Mouse (Mus musculus) forebrain, embryonic 10.5 days (tissue): ENCODE measurements at regions not wholly inside any gene's neighbourhood (a gene's known extent, or its start where the extent isn't known, plus 50 kb on each side); places are given as distances from the start of the nearest gene placed in this dataset.
"Not testable (repeated sequence)": the region's sequence is repeated elsewhere in the genome, so short reads cannot be mapped to it uniquely, and the experiment has no call there.

ENCODE experiments used
- DNase-seq: peaks from one replicate; pipeline ENCODE4 v3.0.0-alpha.2; 2017; ENCODE audit warnings: low spot score; ENCODE audit errors: extremely low spot score
- H3K27ac ChIP-seq: fragments of 300-500 bp; sonication (generic); 2 replicates; pipeline ENCODE4 v1.5.1; 2016; ENCODE audit warnings: mild to moderate bottlenecking
- H3K27me3 ChIP-seq: fragments of 300-500 bp; sonication (generic); 2 replicates; pipeline ENCODE4 v1.6.1; 2016; ENCODE audit warnings: mild to moderate bottlenecking; ENCODE audit not compliant: poor library complexity, severe bottlenecking
- H3K36me3 ChIP-seq: fragments of 300-500 bp; sonication (generic); replicated peaks from 2 replicates; pipeline ENCODE4 v1.6.1; 2016; ENCODE audit warnings: mild to moderate bottlenecking, moderate library complexity
- H3K4me1 ChIP-seq: fragments of 300-500 bp; sonication (generic); 2 replicates; pipeline ENCODE4 v1.6.1; 2016
- H3K4me3 ChIP-seq: fragments of 300-500 bp; sonication (generic); 2 replicates; pipeline ENCODE4 v1.5.1; 2016; ENCODE audit warnings: mild to moderate bottlenecking, moderate library complexity
- H3K9me3 ChIP-seq: fragments of 300-500 bp; sonication (generic); 2 replicates; pipeline ENCODE4 v1.6.1; 2016; ENCODE audit warnings: mild to moderate bottlenecking, moderate library complexity
- WGBS: fragments of 180-500 bp; shearing (Covaris S2); methylation state at CpG from one replicate; pipeline ENCODE4 v1.1.7; 2016; 5-methylcytosine and 5-hydroxymethylcytosine counted together

DNA sequence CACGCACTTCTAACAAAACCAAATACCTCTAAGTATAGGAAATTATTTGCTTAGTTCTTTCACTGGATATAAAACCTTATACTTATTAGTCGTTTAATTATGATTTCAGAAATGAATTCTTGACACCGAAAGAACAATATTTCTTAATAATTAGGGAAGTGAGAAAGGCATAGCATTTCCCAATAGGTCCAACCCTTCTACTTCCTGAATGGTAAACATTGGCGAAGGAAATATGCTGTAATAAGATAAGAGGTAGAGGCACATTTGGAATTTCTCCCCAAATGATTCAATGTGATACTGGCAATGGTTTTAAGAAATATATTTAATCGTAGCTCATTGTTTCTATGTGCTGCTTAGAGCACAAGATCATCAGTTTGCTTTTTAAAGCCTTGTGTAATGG lies 464.5 kb upstream of the Ptger4 start:
- 90% methylated on average over 5 of the region's 5 CpGs for WGBS
- no peak overlapping the region for H3K4me3 ChIP-seq

GRCm38 (mm10) chr15:5740658-5741057 lies 496.7 kb upstream of the Ptger4 start:
- Histone ChIP-seq H3K36me3 (no peaks in the 10 kb centered on the region), H3K9me3 (no peaks in the 10 kb centered on the region), H3K27me3 (no peaks in the 10 kb centered on the region), H3K27ac (no peak overlapping the region), H3K4me1 (no peaks in the 10 kb centered on the region), H3K4me3 (no peak overlapping the region)
- DNase-seq: no peak
- 63% methylated on average over 1 of the region's 1 CpGs for WGBS

More for the DNA sequence above, 464.5 kb upstream of the Ptger4 start:
- Histone ChIP-seq H3K36me3 (no peaks in the 10 kb centered on the region), H3K27ac (no peak overlapping the region), H3K9me3 (peaks cover 5% of the 10 kb centered on the region; the same call in 1 of the 2 replicates), H3K27me3 (no peaks in the 10 kb centered on the region), H3K4me1 (no peaks in the 10 kb centered on the region)
- no peak for DNase-seq

- no peak overlapping the region for H3K27ac ChIP-seq
- H3K9me3 ChIP-seq: no peaks in the 10 kb centered on the region
- no peaks in the 10 kb centered on the region for H3K27me3 ChIP-seq
- H3K36me3 ChIP-seq: no peaks in the 10 kb centered on the region
- DNase-seq: no peak
- no peaks in the 10 kb centered on the region for H3K4me1 ChIP-seq
- H3K4me3 ChIP-seq: no peak overlapping the region
- WGBS: 91% methylated on average over 5 of the region's 5 CpGs
Measured at GRCm38 (mm10) chr15:5743893-5744292, 499.9 kb upstream of the Ptger4 start.

- 92% methylated on average over 2 of the region's 2 CpGs for WGBS
Measured at GRCm38 (mm10) chr15:5758690-5759089, 514.7 kb upstream of the Ptger4 start.

DNA sequence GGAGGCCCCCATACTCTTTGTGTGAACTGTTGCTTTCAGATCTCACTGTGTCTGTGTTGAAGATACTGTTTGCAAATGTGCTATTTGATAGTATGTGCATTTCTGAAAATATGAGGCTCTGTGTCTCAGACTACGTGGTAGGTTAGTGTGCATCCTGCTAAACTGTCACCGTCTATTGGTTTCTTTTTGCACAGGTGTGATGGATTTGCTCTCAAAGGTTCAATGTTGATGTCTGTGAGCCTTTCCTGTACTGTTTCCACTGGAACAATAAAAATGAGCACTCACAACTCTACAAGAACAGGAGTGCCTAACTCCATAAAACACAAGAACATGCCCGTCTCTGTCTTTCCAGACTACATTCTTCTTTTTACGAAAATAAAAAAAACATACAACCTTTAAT lies 518.2 kb upstream of the Ptger4 start:
- no peaks in the 10 kb centered on the region for H3K36me3 ChIP-seq
- no peaks in the 10 kb centered on the region for H3K4me1 ChIP-seq
- no peak overlapping the region for H3K27ac ChIP-seq
- no peak for DNase-seq
- no peaks in the 10 kb centered on the region for H3K27me3 ChIP-seq
- no peak overlapping the region for H3K4me3 ChIP-seq
- WGBS: 90% methylated on average over 4 of the region's 4 CpGs
- H3K9me3 ChIP-seq: no peaks in the 10 kb centered on the region

More at GRCm38 (mm10) chr15:5758690-5759089, 514.7 kb upstream of the Ptger4 start:
- Histone ChIP-seq H3K9me3 (no peaks in the 10 kb centered on the region), H3K27me3 (no peaks in the 10 kb centered on the region), H3K36me3 (no peaks in the 10 kb centered on the region), H3K4me1 (no peaks in the 10 kb centered on the region), H3K4me3 (no peak overlapping the region), H3K27ac (no peak overlapping the region)
- DNase-seq: no peak

DNA sequence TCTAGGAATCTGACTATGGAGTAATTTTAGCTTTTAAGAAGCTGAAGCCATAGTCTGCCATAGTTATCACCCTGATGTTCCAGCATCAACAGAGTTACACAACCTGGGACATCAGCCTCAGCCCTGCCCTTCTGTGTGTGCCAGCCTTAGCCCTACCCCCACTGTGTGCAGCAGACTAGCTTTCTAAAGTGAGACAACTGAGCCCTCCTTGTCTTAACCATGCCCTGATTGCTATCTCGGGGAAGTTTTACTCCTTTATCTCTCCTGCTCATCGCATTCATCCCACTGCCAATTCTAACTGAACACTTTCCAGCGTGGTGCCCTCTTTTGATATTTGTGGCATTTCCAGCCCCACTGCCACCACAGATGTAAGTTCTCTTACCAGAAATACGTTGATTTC lies 522.5 kb upstream of the Dab2 start:
- H3K4me3 ChIP-seq: no peak overlapping the region
- no peaks in the 10 kb centered on the region for H3K27me3 ChIP-seq
- no peak overlapping the region for H3K27ac ChIP-seq
- WGBS: 83% methylated on average over 4 of the region's 4 CpGs
- DNase-seq: no peak
- H3K9me3 ChIP-seq: no peaks in the 10 kb centered on the region
- H3K36me3 ChIP-seq: no peaks in the 10 kb centered on the region
- no peaks in the 10 kb centered on the region for H3K4me1 ChIP-seq

DNA sequence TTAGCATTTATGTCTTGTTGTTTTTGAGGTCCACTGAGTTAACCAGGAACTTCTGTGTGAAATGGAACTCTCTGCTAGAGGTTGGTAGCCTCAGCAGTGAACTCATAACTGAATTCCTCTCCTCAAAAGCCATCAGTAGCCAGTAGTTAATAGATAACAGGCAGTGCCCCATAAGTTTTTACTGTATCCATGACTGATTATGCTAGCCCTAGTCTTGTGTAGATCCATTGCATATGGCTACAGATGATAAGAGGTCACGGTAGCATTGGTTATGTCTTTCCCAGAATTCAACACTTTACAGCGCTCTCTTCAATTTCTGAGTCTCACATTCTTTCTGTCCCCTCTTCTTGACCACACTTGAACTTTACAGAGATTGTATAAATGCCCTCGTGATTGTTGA lies 499.7 kb upstream of the Dab2 start:
- Histone ChIP-seq H3K27me3 (no peaks in the 10 kb centered on the region), H3K36me3 (no peaks in the 10 kb centered on the region), H3K4me1 (no peaks in the 10 kb centered on the region), H3K4me3 (no peak overlapping the region), H3K9me3 (no peaks in the 10 kb centered on the region), H3K27ac (no peak overlapping the region)
- no peak for DNase-seq
- 92% methylated on average over 3 of the region's 3 CpGs for WGBS

DNA sequence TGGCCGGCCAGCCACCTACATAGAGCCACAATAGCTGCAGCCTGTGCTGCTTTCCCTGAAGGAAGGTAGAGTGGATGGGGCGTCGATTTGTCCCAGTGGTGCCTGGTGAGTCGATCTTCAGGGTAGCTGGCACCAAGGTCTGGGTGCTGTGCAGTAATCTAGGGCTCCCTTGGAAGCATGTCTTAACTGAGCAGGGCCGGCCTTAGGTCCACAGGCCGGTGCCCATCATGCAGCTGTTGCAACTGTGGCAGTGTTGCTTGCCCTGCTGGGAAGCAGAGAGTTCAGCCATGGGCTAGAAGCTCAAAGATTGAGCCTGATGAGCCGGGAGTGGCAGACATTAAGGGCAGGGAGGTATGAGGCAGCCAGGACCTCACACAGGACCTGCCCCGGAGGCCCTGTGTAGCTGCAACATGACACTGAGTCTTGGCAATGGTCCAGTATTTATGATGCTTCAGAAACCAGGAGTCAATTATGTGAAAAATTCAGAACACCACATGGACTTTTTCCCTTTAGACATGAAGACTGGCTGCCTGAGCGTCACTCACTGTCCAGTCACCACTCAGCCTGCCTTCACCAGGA lies 488.3 kb upstream of the Dab2 start:
- 90% methylated on average over 9 of the region's 9 CpGs for WGBS
- no peaks in the 10 kb centered on the region for H3K36me3 ChIP-seq
- no peak overlapping the region for H3K4me3 ChIP-seq
- H3K27ac ChIP-seq: no peak overlapping the region; the same call in 1 of the 2 replicates
- no peaks in the 10 kb centered on the region for H3K9me3 ChIP-seq
- no peaks in the 10 kb centered on the region for H3K27me3 ChIP-seq
- no peak for DNase-seq
- no peaks in the 10 kb centered on the region for H3K4me1 ChIP-seq

DNA sequence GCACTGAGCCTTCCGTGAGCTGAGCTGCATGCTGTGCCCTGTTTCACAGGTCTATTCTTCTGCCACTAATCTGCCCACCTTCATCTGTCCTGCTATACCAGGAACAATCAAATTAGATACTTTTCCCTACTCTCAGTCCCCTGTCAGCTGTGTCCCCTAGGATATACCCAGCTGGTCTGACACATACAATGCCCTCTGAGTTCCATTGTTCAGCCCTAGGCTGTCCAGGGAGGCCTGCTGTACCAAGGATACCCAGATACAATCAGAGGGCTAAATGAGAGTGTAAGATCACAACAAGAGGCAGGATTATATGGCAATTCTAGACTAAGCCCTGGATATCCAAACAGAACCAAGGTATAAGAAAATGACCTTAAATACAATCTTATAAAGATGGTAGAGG lies 487.6 kb upstream of the Dab2 start:
- H3K36me3 ChIP-seq: no peaks in the 10 kb centered on the region
- WGBS: 95% methylated on average over 1 of the region's 1 CpGs
- H3K4me3 ChIP-seq: no peak overlapping the region
- H3K9me3 ChIP-seq: no peaks in the 10 kb centered on the region
- H3K4me1 ChIP-seq: no peaks in the 10 kb centered on the region
- no peak overlapping the region for H3K27ac ChIP-seq
- no peaks in the 10 kb centered on the region for H3K27me3 ChIP-seq
- no peak for DNase-seq

DNA sequence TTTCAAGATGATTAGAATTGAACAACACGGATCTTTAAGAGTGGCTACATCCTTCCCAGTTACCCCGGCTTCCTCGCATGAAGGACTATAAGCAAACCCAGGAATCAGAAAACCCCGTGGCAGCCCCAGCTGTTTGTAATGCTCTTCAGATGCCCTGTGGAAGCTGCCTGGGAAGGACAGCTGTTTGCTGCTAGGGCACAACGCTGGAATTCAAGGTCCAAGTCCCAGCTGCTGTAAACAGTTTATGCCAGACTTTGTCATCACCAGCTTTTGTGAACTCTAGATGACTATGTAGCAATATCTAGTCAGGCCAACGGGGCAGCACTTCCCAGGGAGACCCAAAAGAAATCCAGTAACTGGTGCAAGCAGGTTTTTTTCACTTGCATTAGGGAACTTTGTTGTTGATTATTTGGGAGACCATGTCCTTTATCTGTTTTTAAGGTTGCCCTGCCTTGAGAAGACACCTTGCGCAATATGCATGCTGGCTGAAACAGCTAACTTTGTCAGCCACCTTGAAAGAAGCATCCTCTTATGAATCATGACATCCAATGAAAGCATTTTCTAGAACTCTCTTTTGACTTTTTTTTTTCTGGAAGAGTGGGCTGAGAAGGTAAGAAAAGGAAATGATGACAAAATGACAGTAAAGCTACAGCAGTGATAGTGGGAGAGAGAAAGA lies 481.5 kb upstream of the Dab2 start:
- DNase-seq: no peak
- Histone ChIP-seq H3K27me3 (no peaks in the 10 kb centered on the region), H3K27ac (no peak overlapping the region), H3K36me3 (no peaks in the 10 kb centered on the region), H3K9me3 (no peaks in the 10 kb centered on the region), H3K4me3 (no peak overlapping the region), H3K4me1 (no peaks in the 10 kb centered on the region)
- 70% methylated on average over 7 of the region's 7 CpGs for WGBS

GRCm38 (mm10) chr15:5839963-5840362 lies 459.6 kb upstream of the Dab2 start:
- H3K4me3 ChIP-seq: no peak overlapping the region
- no peak for DNase-seq
- 88% methylated on average over 4 of the region's 4 CpGs for WGBS

DNA sequence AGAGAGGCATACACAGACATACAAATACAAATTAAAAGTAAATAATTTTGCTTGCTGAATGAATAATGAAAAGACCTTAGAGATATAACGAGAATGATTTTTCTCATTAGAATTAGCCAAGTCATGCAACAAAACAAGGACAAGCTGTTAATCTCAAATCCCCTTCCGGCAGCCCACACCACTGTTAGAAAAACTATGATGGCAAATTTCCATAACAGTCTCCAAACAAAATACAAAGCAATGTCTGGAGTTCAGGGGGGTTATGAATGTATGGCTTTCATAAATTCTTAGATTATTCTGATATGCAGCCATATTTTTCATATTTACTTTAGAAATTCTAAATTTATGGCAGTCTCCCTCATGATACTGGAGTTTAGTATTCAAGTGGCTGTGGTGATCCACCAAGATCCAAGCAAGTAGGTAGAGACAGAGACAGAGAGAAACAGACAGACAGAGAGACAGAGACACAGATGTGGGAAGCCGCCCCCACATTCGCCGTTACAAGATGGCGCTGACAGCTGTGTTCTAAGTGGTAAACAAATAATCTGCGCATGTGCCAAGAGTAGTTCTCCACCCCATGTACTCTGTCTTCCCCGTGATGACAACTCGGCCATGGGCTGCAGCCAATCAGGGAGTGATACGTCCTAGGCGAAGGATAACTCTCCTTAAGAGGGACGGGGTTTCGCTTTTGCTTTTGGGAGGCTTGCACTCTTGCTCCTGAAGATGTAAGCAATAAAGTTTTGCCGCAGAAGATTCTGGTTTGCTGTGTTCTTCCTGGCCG lies 458.0 kb upstream of the Dab2 start:
- DNase-seq, H3K9me3 ChIP-seq, H3K36me3 ChIP-seq, H3K27ac ChIP-seq, H3K27me3 ChIP-seq, H3K4me1 ChIP-seq, H3K4me3 ChIP-seq: not testable (repeated sequence)
- 93% methylated on average over 15 of the region's 15 CpGs for WGBS

More at GRCm38 (mm10) chr15:5839963-5840362, 459.6 kb upstream of the Dab2 start:
- Histone ChIP-seq H3K4me1 (no peaks in the 10 kb centered on the region), H3K9me3 (no peaks in the 10 kb centered on the region), H3K36me3 (no peaks in the 10 kb centered on the region), H3K27ac (no peak overlapping the region), H3K27me3 (no peaks in the 10 kb centered on the region)

DNA sequence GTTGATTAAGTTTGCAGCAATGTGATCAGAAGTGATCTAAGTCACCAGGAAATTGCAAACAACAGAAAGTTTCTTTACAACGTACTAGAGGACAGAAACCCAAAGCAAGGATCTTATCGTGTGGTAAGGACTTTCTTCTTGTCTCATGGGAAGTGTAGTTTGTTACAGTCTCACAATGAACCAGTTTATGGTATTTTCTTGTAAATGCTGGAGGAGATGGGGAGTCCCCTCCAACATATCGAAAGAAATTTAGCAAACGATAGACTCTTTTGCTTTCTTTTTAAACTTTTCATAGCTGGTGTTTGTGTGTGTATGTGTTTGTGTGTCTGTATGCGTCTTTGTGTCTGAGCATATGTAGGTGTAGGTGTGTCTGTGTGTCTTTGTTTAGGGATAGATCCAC lies 453.0 kb upstream of the Dab2 start:
- H3K27me3 ChIP-seq: no peaks in the 10 kb centered on the region
- WGBS: 92% methylated on average over 5 of the region's 5 CpGs
- DNase-seq: no peak

More for the DNA sequence above, 453.0 kb upstream of the Dab2 start:
- Histone ChIP-seq H3K36me3 (no peaks in the 10 kb centered on the region), H3K9me3 (no peaks in the 10 kb centered on the region), H3K4me1 (no peaks in the 10 kb centered on the region), H3K27ac (no peak overlapping the region), H3K4me3 (no peak overlapping the region)
